Mouse (Mus musculus): ENCODE measurements around the gene Ide.
A peak's percentile ranks its signal among the peaks of the same experiment; 100 is the strongest.

The Ide gene

DNA sequence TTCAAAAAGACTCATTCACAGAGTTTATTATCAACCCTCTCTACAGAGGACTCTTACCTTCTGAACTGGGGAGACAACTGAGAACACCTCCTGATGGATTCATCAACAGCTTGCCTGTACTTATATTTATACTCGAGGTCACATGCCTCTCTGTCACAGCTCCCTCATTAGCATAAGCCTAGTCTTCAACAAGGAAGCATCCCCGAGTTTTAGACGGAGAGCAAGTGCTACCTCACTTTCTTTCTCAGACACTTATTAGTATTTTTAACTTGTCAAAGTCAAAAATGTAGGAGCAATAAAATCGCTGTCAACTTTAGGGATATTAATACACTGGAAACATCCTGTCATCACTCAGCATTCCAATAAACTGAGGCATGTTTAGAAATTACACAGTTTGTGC, at the start of gene Ide:
Gene Ide, minus strand, starts transcription at position 101 of the 400 bp plus-strand sequence.
- no peak for DNase-seq (ENCODE audit: low spot score)

DNA sequence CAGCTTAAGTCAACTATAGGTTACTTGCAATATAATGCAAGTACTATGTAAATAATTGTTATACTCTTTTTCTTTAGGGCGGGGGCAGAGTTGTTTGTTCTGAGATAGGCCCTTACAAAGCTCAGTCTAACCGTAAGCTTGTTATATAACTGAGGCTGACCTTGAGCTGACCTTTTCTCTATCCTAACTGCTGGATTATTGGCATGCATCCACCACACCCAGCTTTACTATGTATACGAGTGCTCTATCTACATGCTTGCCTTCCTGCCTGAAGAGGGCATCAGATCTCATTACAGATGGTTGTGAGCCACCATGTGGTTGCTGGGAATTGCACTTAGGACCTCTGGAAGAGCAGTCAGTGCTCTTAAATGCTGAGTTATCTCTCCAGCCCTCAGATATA, 48.5 kb upstream of the Ide start:
- no peak for DNase-seq (ENCODE audit: low spot score)

DNA sequence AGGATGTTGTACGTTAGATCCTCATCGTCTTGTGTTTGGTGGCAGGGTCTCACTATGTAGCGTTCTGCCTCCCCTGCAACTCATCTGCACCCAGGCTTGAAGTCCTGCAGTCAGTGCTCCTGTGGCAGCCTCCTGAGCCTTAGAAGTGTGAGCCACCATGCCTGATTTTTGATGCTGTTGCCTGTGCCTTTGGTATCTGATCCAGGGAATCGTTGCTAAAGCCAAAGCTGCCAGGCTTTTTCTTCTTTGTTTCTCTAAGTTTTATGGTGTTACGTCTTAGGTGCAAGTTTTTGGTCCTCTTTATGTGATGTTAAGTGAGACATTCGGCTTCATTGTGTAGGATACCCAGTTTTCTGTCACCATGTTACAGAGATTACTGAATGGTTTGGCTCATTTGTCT, 41.2 kb upstream of the Ide start:
- DNase-seq (ENCODE audit: low spot score): no peak

DNA sequence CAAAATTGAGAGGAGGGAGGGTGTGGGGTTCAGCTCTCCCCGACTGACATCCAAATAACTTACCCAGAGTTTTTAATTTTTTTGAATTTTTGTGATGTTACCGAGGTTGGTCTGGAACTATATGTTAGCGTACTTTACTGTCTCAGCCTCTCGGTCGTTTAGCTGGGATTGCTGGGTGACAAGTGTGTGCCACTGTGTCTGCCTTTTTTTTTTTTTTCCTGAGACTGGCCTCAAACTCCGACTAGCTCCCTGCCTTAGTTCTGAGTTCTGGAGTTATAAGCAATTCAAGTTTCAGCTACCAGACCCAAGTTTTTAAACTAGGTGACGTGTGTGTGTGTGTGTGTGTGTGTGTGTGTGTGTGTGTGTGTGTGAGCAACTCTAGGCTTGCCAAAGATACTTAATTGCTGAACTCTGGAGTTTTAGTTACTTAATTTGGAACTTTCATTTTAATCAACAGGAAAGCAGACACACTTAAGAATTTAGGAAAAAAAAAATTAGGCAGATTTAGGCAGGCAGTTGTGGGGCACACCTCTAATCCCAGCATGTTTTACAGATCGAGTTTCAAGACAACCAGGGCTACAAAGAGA, 39.8 kb upstream of the Ide start:
- no peak for DNase-seq (ENCODE audit: low spot score)

DNA sequence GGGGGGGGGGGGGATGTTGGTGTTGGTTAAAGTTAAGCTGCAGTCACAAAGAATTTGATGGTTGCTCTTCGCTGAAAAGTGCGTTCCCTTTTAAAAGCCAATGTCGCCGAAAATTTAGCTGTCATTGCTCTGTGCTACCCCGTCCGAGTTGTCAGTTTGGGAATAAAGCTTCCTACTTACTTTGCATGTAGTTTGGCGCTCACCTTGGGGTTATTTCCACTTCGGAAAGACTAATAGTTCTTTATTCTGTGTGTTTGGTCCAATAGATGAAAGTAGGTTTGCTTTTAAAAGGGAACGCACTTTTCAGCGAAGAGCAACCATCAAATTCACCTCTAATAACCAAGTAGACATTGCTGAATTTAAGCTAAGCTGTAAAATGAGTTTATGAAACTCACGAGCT, 39.2 kb upstream of the Ide start:
- DNase-seq (ENCODE audit: low spot score): no peak

DNA sequence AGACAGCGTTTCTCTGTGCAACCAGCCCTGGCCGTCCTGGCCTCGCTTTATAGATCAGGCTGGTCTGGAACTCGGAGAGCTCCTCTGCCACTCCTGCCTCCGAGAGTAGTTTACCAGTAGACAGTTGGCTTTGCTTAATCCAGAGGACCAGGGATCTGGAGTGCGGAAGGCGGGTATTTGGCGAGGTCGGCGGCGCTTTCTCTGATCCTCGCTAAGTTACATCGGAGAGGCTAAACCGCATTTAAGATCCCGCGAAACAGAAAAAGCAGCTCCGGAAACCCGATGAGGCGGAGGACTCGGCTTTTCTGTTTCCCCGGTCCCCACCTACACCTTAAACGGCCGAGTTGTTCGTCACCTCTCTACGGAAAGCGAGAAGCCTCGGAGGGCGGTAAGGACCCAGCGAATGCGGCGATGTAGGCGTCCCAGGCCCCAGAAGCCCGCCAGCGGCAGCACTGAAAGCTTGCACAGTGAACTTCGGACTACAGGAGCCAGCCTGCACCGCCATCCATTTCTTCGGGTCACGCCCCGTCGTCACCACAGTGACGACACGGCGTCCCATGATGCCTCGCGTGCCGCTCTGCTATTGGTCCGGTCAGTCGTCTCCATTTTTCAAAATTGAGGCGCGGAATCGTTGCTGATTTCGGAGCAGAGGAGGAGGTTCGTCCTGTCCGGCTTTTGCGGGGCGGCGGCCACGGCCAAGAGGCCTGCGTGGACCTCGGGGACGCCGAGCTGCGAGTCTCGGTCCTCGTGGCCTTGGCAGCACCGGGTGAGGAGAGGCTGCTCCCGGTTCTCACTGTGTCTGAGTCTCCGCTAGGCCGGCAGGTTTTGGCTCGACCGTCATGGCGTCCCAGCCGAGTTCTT, 38.3 kb upstream of the Ide start, which contains the start of gene Kif11:
Gene Kif11, plus strand, starts transcription at position 649 of the 861 bp plus-strand sequence.
- DNase-seq (ENCODE audit: low spot score): peak; percentile 91

DNA sequence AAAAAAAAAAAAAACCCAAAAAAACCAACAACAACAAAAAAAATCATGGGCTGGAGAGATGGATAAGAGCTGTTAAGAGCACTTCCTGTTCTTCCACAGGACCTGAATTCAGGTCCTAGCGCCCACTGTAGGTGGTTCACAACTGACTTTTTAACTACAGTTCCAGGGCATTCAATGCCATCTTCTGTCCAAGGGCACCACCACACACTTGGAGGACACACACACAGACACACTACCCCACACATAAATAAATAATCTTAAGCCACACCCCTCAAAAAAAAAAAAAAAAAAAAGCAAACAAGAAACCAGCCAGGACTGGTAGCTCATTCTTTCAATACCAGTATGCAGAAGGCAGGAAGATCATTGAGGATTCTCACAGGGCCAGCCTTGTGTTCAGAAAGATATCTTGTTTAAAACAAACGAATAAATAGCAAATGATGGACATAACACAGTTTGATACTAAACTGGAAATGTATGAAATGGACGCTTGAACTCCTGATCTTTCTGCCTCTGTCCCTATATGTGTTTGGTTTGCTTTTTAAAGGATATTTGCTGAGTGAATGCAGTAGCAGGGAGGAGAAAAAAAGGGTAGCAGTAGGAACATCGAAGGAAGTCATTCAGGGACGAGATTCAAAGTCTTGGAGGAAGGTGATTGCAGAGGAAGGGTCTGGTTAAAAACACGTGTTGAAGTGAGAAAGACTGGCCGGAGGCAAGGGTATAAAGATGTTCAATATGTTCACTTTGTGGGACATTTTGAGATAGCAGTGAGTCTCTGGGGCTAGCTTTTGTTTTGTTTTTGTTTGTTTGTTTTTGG, 37.5 kb upstream of the Ide start:
- no peak for DNase-seq (ENCODE audit: low spot score)

DNA sequence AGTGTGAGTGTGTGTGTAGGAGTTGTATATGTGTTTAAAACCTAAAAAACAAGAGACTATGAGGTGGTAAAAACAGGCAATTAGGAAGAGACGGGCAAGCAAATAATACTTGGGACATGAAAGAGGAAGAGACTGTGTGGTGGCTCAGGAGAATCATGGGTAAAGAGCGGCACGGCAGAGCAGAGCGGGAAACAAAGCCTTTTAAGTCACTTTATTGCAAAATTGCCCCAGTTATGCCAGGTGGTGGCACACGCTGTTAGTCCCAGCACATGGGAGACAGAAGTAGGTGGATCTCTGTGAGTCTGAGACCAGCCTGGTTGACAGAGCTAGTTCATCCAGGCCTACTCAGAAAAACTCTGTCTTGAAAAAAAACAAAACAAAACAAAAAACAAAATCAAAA, 32.7 kb upstream of the Ide start:
- DNase-seq (ENCODE audit: low spot score): no peak

DNA sequence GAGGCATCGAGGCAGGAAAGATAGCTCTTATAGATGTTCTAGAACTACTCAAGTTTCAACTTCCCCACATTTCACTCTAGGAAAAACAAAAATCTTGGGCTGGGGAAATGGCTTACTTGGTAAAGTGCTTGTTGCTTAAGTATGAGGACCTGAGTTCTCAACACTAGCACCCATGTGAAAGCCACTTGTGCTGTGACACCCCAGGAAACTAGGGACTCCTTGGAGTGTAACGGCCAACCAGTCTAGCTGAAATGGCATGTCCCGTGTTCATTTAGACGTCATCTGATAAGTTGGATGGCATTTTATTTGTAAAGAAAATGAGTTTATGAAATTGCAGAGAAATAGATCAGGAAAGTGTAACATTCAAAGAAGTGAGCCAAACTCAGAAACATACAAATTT, 32.3 kb upstream of the Ide start:
- DNase-seq (ENCODE audit: low spot score): no peak

DNA sequence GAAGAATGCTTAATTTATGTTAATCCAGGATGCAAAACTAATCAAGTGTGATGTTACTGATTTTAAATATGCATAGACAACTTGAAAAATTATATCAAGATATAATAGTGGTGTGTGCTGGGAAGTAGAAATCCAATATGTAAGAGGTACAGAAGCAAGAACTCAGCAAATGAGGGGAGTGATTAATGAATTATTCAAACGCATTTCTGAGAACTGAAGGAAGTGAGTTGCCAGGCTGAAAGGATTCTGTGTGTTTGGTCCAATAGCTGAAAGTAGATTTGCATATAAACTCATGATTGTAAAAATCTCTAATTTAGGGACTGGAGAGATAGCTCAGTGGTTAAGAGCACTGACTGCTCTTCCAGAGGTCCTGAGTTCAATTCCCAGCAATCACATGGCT, 31.3 kb upstream of the Ide start:
- DNase-seq (ENCODE audit: low spot score): no peak

DNA sequence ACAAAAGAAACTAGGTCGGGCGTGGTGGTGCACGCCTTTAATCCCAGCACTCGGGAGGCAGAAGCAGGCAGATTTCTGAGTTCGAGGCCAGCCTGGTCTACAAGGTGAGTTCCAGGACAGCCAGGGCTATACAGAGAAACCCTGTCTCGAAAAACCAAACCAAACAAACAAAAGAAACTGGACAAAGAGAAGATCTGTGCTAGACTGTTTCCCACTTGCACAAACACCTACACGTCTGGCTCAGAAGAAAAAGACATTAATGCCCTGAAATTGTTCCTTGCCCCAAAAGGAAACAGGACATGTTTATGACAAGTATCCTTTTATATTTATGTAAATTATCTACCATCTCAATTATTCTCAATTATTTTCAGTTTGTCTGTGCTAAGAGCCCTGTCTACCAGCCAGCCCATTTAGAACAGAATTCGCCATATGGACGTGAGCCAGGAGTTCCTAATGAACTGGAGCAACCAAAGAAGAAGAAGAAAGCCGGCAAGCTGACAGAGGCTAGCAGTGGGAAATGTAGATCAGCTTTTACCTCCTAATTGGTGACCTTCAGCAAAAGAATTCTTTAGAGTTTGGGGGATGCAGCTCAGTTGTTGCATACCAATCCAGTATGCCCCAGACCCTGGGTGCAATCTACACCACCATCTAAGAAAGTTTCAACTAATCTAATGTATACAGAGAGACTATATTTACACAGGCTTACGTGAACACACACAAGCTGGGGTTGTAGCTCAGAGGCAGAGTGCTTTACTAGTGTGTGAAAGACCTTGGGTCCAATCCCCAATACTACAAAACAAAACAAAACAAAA, 25.7 kb upstream of the Ide start:
- DNase-seq (ENCODE audit: low spot score): no peak

DNA sequence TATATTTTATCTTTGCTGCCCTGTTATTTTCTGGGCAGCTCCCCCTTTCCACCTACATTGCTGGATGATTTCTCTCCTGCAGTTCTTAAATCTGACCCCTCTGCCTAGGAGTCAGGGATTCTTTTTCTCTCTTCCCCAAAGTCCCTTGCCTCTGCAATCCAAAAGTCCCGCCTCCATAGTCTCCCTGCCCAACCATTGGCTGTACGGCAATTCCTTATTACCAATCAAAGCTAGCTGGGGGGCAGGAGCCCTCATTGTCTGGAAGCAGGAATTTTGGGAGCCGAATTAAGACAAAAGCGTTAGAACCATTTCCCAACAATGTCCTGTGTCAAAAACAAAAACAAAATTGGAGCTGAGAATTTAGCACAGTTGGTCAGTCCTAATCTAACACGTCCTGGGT, 24.9 kb upstream of the Ide start:
- DNase-seq (ENCODE audit: low spot score): no peak

DNA sequence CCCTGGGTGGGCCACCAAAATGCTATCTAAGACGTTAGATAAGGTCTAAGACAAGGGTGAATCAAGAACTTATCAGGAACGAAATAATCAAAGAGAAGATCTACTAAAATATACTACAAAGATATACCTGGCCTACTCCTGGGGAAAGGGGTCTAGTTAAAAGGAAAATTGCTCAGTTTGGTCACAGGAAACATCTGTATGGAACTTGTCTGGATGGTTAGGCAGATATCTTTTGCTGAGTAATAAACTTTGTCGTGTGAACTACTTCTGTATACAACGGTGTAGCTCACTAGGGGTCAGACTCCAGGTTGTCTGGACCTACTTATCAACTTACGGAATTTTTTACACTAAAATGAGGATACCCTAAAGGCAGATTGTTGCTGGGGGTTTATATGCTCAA, 22.4 kb upstream of the Ide start:
- no peak for DNase-seq (ENCODE audit: low spot score)

DNA sequence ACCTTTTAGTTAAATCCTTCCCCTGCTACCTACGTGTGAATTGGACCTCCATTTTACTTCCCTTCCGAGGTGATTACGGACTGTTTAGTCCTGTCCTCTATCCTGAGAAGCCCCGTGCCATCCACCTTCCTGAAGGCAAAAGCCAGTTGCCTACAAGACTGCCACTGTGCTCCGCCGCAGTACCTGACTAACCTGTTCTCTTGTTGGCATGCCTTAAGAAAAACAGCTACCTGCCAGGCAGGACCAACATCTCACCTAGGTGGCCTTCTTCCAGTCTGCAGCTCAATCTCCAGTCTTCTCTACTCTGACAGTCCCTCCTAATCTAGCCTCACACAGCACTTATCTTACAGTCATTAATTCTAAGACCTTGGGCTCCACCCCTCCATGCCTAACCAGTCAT, 15.7 kb upstream of the Ide start:
- no peak for DNase-seq (ENCODE audit: low spot score)

DNA sequence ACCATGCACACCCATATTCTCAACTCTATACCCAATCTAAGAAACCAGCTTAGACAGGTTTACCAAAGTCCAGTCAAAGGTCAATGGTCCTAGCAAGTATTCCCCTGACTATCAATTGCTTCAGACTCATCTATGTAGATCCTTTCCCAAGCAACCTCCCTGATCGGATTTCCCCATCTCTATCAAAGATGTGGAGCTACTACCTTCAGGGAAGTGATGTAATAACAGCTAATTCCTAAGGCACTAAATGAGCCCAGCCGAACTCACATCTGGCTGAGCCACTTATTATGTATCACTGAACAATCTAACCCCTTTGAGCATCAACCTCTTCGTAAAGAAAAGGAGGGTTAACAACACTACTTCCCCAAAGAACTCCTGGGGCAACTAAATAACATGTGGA, 15.1 kb upstream of the Ide start:
- no peak for DNase-seq (ENCODE audit: low spot score)

DNA sequence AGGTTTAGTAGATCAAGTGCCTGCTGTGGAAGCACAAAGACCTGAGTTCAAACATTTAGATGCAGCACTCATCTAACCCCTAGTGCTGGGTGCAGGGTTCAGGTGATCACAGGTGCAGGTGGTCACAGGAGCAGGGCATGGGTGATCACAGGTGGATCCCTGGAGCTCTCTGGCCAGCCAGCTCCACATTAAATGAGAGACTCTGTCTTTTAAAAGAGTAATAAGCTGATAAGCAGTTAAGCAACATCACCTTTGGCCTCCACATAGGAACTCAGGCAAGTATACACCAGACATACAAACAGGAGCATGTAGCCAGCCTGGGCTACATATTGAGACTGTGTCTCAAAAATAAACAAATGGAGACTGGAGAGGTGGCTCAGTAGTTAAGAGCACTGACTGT, 11.3 kb upstream of the Ide start:
- DNase-seq (ENCODE audit: low spot score): no peak

DNA sequence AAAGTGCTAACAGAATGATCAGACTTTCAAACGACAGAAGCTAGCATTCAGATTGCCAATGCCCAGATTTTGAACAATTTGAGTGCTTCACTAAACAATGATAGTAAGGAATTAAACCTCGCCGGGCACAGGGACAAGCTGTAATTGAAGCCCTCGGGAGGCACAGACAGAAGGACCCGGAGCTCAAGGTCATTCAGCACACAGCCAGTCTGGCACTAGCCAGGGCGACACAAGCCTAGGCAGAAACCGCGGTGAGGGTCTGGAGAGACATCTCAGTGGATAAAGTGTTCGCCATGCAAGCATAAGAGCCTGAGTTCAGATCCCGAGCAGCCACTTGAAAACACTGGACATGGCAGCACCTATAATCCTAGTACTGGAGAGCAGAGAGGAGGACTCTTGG, 10.7 kb upstream of the Ide start:
- no peak for DNase-seq (ENCODE audit: low spot score)

DNA sequence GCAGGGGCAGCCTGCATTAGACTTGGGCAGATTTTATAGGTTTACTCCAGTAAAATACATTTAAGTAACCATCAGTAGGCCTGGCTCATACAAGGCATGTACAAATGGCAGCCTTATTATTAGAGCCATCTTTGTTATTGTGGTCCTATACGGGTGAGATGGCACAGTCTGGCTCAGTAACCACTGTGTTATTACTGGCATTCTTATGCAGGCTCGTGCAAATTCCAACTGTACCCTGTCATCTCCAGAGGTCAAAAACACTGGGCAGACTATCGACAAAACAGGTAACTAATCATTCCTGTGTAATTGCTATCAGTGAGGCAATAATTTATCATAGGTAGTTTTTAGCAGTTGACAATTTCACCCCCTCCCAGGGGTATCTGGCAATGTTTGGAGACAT, 8.6 kb upstream of the Ide start:
- no peak for DNase-seq (ENCODE audit: low spot score)

DNA sequence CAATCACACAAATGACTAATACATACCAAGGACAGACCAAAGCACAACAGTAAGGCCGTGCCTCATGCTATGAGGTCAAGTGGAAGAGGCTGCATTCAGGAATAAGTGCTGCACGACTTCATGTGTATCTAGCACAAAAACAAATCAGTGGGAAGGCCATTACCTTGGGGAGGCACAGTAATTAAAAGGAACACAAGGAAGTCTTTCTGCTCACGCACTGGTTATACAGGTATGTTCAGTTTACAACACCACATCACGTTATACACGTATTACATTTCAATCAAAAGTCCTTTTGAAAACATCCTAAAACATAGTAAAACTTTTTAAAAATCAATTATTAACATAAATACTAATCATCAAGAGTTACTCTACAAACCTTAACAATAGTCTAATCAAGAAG, 6.2 kb upstream of the Ide start:
- DNase-seq (ENCODE audit: low spot score): no peak

DNA sequence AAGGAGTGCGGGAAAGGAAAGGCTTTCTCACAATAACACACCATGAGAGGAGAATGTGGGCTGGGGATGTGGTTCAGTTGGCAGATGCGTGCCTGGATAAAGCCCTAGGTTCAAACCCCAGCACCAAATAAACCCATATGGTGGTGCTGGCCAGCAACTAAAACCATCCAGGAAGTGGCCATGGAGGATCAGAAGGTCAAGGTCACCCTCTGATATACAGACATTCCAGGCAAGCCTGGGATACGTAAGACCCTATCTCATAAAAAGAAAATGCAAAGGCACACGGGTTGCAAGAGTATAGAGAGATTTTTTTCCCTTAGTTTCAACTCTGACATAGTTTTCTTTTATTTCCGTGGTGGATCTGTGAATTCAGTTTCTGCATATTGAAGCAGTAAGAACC, 3.3 kb upstream of the Ide start:
- DNase-seq (ENCODE audit: low spot score): no peak

DNA sequence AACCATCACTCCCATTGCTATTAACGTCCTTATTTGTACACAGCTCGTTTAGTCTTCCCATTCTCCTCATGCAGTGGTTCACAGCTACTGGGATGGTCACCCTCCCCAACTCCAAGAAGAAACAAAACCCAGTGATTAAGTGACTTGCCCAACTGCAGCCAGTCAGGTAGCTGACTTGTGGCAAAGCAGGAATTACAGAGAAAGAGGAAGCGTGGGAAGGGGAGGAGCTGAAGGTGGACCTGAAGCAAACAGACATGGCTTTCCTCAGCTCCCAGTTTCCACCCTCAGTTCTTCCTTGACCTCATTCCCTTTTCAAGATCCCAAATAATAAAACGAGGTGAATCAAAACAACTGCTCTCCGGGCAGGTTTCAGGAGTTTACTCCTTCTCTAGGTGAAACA, 2.8 kb upstream of the Ide start:
- no peak for DNase-seq (ENCODE audit: low spot score)

DNA sequence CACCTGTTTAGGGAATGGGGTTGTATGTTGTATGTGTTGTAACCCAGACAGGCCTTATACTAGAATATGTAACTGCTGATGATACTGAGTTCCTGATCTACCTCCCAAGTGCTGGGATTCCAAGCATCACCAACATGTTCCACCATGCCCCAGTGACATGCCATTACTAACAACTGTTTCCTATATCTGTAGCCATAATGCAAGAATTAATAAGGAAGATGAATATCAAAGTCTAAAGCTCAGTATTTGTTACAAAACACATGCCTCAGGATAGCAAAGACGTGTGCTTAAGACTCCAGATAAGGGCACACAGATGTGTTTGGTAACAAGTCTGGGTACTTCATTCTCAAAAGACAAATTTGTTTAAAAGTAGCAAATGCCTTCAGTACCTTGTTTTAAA, 2.3 kb downstream of the Ide start:
- DNase-seq (ENCODE audit: low spot score): no peak

Measured in layer of hippocampus, adult 9-10 months (tissue).